15 mouse cellular contexts compared by ENCODE assay signal in the genomic region with DNA sequence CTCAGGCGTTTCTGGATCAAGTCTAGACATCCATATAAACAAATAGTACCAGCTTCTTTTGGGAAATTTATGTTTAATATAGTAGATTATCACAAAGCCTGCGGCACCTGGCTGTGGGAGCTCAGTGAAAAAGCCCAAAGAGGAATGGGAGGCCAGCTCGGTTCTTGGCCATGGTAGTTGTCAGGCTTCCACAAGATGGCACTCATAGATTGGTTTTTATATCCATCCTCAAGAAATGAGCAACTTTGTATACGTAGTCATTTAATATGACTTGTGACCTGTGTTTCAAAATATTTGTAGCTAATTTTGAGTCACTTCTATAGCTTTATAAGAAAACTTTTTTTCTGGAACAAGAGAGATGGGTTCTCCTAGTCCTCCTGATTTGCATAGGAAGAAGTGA. TPM values are rescaled to one million over a fixed set of nuclear protein-coding genes. Genes with fewer than 3 reads are reported as not detected.
A peak's percentile ranks its signal among the peaks of the same experiment; 100 is the strongest.
DNase-seq lines count a peak whose midpoint lies in the region; ATAC-seq and TF ChIP-seq lines count a peak whose summit lies in the region.
"Had no signal": no experiment of that assay in that cellular context is flagged by ENCODE, and none has a peak within 500 bp of the region (broad histone marks: within the 10 kb centered on the region; RNA-seq: fewer than 3 reads in every experiment).

No protein-coding gene starts in this region.

- H3K27me3 ChIP-seq in hindbrain, embryonic 14.5 days (ENCODE audit: control insufficient read depth, insufficient read depth, low read length) = no peaks in the 10 kb centered on the region
- no peaks in the 10 kb centered on the region for H3K27me3 ChIP-seq in hindbrain, embryonic 16.5 days (replicated peaks; ENCODE audit: control insufficient read depth, insufficient read depth, low read length)
- H3K27me3 ChIP-seq: heart, embryonic 13.5 days; hindbrain, embryonic 15.5 days; limb, embryonic 13.5 days; megakaryocyte, embryonic 14.5 days had no signal

- ATAC-seq in hindbrain, embryonic 14.5 days (ENCODE audit: low FRiP score) = no peak
- no peak for ATAC-seq in hindbrain, embryonic 16.5 days

- H3K9ac ChIP-seq in hindbrain, embryonic 14.5 days = no peak overlapping the region
- no peak overlapping the region for H3K9ac ChIP-seq in hindbrain, embryonic 16.5 days (ENCODE audit: low read depth, low read length)
- H3K9ac ChIP-seq: heart, embryonic 13.5 days; hindbrain, embryonic 15.5 days; limb, embryonic 13.5 days had no signal

- no peak overlapping the region for H3K4me3 ChIP-seq in hindbrain, embryonic 14.5 days (replicated peaks; ENCODE audit: low read length)
- H3K4me3 ChIP-seq in hindbrain, embryonic 16.5 days (ENCODE audit: low read length) = no peak overlapping the region
- H3K4me3 ChIP-seq in lung, adult 2 months (replicated peaks; ENCODE audit: extremely low read depth, low read depth, low read length) = no peak overlapping the region
- H3K4me3 ChIP-seq: heart, embryonic 13.5 days; hindbrain, embryonic 15.5 days; limb, embryonic 13.5 days; megakaryocyte, embryonic 14.5 days had no signal

- no peak for TF ChIP-seq POLR2A in lung, adult 2 months (IDR thresholded peaks at IDR 0.05; ENCODE audit: borderline replicate concordance, extremely low read depth, low read depth, low read length)

- 59% methylated on average over 4 of the region's 4 CpGs for WGBS in hindbrain, embryonic 14.5 days
- WGBS in hindbrain, embryonic 16.5 days = 51% methylated on average over 4 of the region's 4 CpGs
- WGBS in lung, adult 2 months = 65% methylated on average over 4 of the region's 4 CpGs

- no peak overlapping the region for H3K4me2 ChIP-seq in hindbrain, embryonic 14.5 days (replicated peaks)
- H3K4me2 ChIP-seq in hindbrain, embryonic 16.5 days (ENCODE audit: low read length) = no peak overlapping the region
- H3K4me2 ChIP-seq: heart, embryonic 13.5 days; hindbrain, embryonic 15.5 days; limb, embryonic 13.5 days had no signal

- H3K36me3 ChIP-seq in hindbrain, embryonic 14.5 days (replicated peaks; ENCODE audit: control insufficient read depth, insufficient read depth) = peaks cover 22% of the 10 kb centered on the region
- H3K36me3 ChIP-seq in hindbrain, embryonic 16.5 days (ENCODE audit: control insufficient read depth, insufficient read depth, low read length) = peaks cover 3% of the 10 kb centered on the region

- no peaks in the 10 kb centered on the region for H3K9me3 ChIP-seq in hindbrain, embryonic 14.5 days (ENCODE audit: control insufficient read depth, low read length)
- no peaks in the 10 kb centered on the region for H3K9me3 ChIP-seq in hindbrain, embryonic 16.5 days (ENCODE audit: control insufficient read depth, low read length)
- H3K9me3 ChIP-seq: G1E; heart, embryonic 13.5 days; hindbrain, embryonic 15.5 days; limb, embryonic 13.5 days; megakaryocyte, embryonic 14.5 days had no signal

- no peaks in the 10 kb centered on the region for H3K4me1 ChIP-seq in hindbrain, embryonic 14.5 days (replicated peaks; ENCODE audit: control insufficient read depth, insufficient read depth, low read length)
- no peaks in the 10 kb centered on the region for H3K4me1 ChIP-seq in hindbrain, embryonic 16.5 days (ENCODE audit: control insufficient read depth, insufficient read depth, low read depth, low read length)
- H3K4me1 ChIP-seq in lung, adult 2 months (ENCODE audit: control insufficient read depth, insufficient read depth, low read length) = no peaks in the 10 kb centered on the region
- H3K4me1 ChIP-seq: heart, embryonic 13.5 days; hindbrain, embryonic 15.5 days; limb, embryonic 13.5 days had no signal

- peak; percentile 27; the same call in 1 of the 2 replicates for TF ChIP-seq CTCF in lung, adult 2 months (IDR thresholded peaks at IDR 0.05; ENCODE audit: insufficient read depth, low read length)

- H3K27ac ChIP-seq in hindbrain, embryonic 14.5 days = no peak overlapping the region
- no peak overlapping the region for H3K27ac ChIP-seq in hindbrain, embryonic 16.5 days (ENCODE audit: low read depth, low read length)
- H3K27ac ChIP-seq: heart, embryonic 13.5 days; hindbrain, embryonic 15.5 days; limb, embryonic 13.5 days had no signal

- peak; percentile 59 for DNase-seq in hindbrain, embryonic 14.5 days (ENCODE audit: low spot score)
- no peak for DNase-seq in lung, adult 2 months
- no peak for DNase-seq in lung, adult 18-20 months
- DNase-seq in Muller cell, postnatal 12 days (ENCODE audit: inconsistent ontology term) = peak; percentile 16
- DNase-seq in retina, embryonic 14.5 days (ENCODE audit: low spot score) = peak; percentile 45
- DNase-seq in layer of hippocampus, adult 11-12 months (ENCODE audit: low spot score) = no peak
- DNase-seq: adrenal gland, postnatal 10 days; cerebellum, adult 18-20 months; thymus, postnatal 36 days had no signal

RNA-seq across cellular contexts. Expression of a gene that starts 19.7 kb away (rescaled TPM):
- 20.2 and 21.2 TPM in 2 replicates for polyA plus RNA-seq in hindbrain, embryonic 14.5 days (2014; fragmentation: Nextera tagmentation; extraction: Ambion mirVana)
- polyA plus RNA-seq in hindbrain, embryonic 16.5 days (2015; fragmentation: Nextera tagmentation; extraction: Ambion mirVana) = 34.0 and 35.9 TPM in 2 replicates
- 2.6 and 2.7 TPM in 2 replicates for polyA plus RNA-seq in lung, adult 2 months (2012; rRNA removed)

RNA-seq across cellular contexts. Expression of a gene that starts 35.5 kb away (rescaled TPM):
- 48.1 and 51.8 TPM in 2 replicates for polyA plus RNA-seq in hindbrain, embryonic 14.5 days (2014; fragmentation: Nextera tagmentation; extraction: Ambion mirVana)
- 45.0 and 56.0 TPM in 2 replicates for polyA plus RNA-seq in hindbrain, embryonic 16.5 days (2015; fragmentation: Nextera tagmentation; extraction: Ambion mirVana)
- polyA plus RNA-seq in lung, adult 2 months (2012; rRNA removed) = 10.9 and 15.3 TPM in 2 replicates

Comparison
In these comparisons a context has a peak if more than half of its experiments do, and no peak if none do; other contexts are left out.
1. DNase-seq: peak in hindbrain, embryonic 14.5 days (single experiment), Muller cell, postnatal 12 days (single experiment) and retina, embryonic 14.5 days (single experiment); none in lung, adult 2 months (single experiment), lung, adult 18-20 months (0 of 2) and layer of hippocampus, adult 11-12 months (single experiment).